Mouse (Mus musculus): Measurements from ENCODE around the gene Dusp12. TPM values are rescaled to one million over a fixed set of nuclear protein-coding genes. Genes with fewer than 3 reads are reported as not detected.
A peak's percentile ranks its signal among the peaks of the same experiment; 100 is the strongest.

The Dusp12 gene
- polyA plus RNA-seq (2017; shearing (Covaris generic)) = 10 to 100 TPM; 10.2 to 14.5 TPM

GRCm38 (mm10) chr1:170884978-170885561 lies at the start of gene Dusp12, which contains the start of gene Gm26620:
Gene Dusp12 (minus strand): TSS chr1:170885540.
Gene Gm26620 (plus strand): TSS chr1:170885065.
- ATAC-seq = peak; percentile 97

GRCm38 (mm10) chr1:170934383-170934782 lies 49.0 kb upstream of the Dusp12 start:
- no peak for ATAC-seq

- ATAC-seq = no peak
Observed at GRCm38 (mm10) chr1:170933940-170934339, 48.6 kb upstream of the Dusp12 start.

- ATAC-seq = no peak
Observed at GRCm38 (mm10) chr1:170933386-170933920, 48.1 kb upstream of the Dusp12 start.

- no peak for ATAC-seq
Observed at GRCm38 (mm10) chr1:170932043-170932442, 46.7 kb upstream of the Dusp12 start.

GRCm38 (mm10) chr1:170929245-170929644 lies 43.9 kb upstream of the Dusp12 start:
- ATAC-seq = no peak

- ATAC-seq = no peak
Observed at GRCm38 (mm10) chr1:170928467-170928866, 43.1 kb upstream of the Dusp12 start.

GRCm38 (mm10) chr1:170927378-170927777 lies 42.0 kb upstream of the Dusp12 start, which contains the start of gene Fcrla:
Gene Fcrla (minus strand): TSS chr1:170927583.
- ATAC-seq = no peak

GRCm38 (mm10) chr1:170926941-170927340 lies 41.6 kb upstream of the Dusp12 start:
- ATAC-seq = no peak

GRCm38 (mm10) chr1:170924485-170924884 lies 39.1 kb upstream of the Dusp12 start:
- ATAC-seq = peak; percentile 52

GRCm38 (mm10) chr1:170919308-170919707 lies 34.0 kb upstream of the Dusp12 start:
- no peak for ATAC-seq

GRCm38 (mm10) chr1:170915657-170916056 lies 30.3 kb upstream of the Dusp12 start:
- no peak for ATAC-seq

GRCm38 (mm10) chr1:170912891-170913615 lies 27.7 kb upstream of the Dusp12 start, which contains the start of gene Fcrlb:
Gene Fcrlb (minus strand): TSS chr1:170912941.
- ATAC-seq = no peak

GRCm38 (mm10) chr1:170911907-170912660 lies 26.7 kb upstream of the Dusp12 start:
- no peak for ATAC-seq

GRCm38 (mm10) chr1:170908341-170908740 lies 23.0 kb upstream of the Dusp12 start:
- no peak for ATAC-seq

- ATAC-seq = no peak
Observed at GRCm38 (mm10) chr1:170907456-170908191, 22.3 kb upstream of the Dusp12 start.

GRCm38 (mm10) chr1:170907111-170907455 lies 21.7 kb upstream of the Dusp12 start:
- ATAC-seq = no peak

GRCm38 (mm10) chr1:170903485-170903884 lies 18.1 kb upstream of the Dusp12 start:
- ATAC-seq = no peak

- ATAC-seq = peak; percentile 69
Observed at GRCm38 (mm10) chr1:170901536-170902238, 16.3 kb upstream of the Dusp12 start.

- ATAC-seq = peak; percentile 58
Observed at GRCm38 (mm10) chr1:170900799-170901467, 15.6 kb upstream of the Dusp12 start.

All from activated CD4-positive, CD25-positive, alpha-beta regulatory T cell, adult 4 months (primary cell).